Mouse (Mus musculus) gastrocnemius, postnatal 10 days (tissue): ENCODE results near the gene Lgals2. TPM values are rescaled to one million over a fixed set of nuclear protein-coding genes. Genes with fewer than 3 reads are reported as not detected.
"Not testable (repeated sequence)": the region's sequence is repeated elsewhere in the genome, so short reads cannot be mapped to it uniquely, and the experiment has no call there.

Source experiments
- DNase-seq: peaks from one replicate; pipeline ENCODE4 v3.0.0; 2021; ENCODE audit warnings: mixed read lengths
- long read RNA-seq, 2 experiments: library from polyadenylated mRNA; stranded (forward); transcript quantifications; one replicate each; pipeline ENCODE4 v2.0.0; 2021
- total RNA-seq, 2 experiments: library from RNA; stranded (reverse); gene quantifications; 2 replicates each; pipeline ENCODE4 v1.2.3; 2021

Lgals2 gene
- total RNA-seq: not detected
- long read RNA-seq, experiment 1: 0 reads
- long read RNA-seq, experiment 2: 0 reads

DNA sequence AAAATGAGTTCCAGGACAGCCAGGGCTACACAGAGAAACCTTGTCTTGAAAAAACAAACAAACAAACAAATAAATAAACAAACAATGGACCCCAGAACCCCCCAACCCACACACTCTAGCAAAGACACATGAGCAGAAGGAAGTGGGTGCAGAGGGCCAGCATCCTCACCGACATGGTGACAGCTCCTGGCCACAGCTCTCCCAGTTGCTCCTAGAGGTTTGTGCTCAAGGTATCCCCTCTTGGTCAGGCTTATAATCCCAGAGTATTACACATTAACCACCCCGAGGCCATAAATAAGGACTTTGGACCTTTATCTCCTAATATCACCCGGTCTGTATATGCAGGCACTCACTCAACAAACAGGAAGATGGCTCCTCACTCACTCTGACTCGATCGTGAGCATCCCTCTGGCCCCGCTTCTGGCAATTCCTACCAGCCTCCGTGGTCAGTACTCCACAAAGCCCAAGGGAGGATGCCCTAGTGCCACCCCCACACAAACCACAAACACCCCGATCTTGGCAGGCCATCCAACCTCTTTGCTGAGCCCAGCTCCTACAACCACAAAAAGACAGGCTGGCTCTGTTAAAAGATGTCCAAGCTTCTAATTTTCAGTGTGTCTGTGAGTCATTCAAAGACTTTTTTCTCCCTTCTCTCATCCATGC is at the start of gene Lgals2:
Lgals2 (minus strand) TSS at position 227 of the 663 bp plus-strand sequence.
- no peak for DNase-seq

DNA sequence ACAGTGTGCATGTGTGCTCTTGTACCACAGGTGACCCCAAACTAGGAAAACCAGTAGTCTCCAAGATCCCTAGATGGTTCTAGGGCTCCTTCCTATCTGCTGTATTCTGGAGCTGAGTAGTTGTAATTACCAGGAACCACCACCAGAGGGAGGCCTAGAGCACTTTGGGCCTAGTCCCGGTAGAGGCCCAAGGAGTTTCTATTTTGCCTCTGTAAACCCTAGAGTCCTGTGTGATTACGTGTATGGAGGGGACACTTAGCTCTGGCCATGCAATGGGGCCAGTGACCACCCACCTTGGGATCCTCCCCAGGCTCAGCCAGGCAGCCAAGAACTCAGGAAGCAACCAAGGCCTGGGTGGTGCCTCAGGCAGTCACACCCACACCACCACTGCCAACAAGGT is 47.9 kb upstream of the Lgals2 start:
- DNase-seq: peak; percentile 87

DNA sequence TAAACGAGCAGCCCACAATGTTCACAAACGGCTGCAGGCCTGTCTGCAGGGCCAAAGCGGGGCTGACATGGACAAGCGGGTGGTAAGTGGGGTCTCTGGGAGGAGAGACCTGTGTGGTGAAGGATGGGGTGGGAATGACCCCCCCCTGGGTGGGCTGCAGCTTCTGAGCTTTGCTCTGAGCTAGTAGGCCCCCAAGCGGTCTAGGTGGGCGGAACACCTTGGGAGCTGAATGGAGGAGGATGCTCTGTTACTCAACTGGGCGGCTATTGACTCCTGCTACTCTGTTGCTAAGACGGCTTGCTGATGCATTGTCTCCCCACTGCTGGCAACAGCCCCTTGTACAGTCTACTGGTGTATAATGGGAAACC is 46.1 kb upstream of the Lgals2 start:
- no peak for DNase-seq

DNA sequence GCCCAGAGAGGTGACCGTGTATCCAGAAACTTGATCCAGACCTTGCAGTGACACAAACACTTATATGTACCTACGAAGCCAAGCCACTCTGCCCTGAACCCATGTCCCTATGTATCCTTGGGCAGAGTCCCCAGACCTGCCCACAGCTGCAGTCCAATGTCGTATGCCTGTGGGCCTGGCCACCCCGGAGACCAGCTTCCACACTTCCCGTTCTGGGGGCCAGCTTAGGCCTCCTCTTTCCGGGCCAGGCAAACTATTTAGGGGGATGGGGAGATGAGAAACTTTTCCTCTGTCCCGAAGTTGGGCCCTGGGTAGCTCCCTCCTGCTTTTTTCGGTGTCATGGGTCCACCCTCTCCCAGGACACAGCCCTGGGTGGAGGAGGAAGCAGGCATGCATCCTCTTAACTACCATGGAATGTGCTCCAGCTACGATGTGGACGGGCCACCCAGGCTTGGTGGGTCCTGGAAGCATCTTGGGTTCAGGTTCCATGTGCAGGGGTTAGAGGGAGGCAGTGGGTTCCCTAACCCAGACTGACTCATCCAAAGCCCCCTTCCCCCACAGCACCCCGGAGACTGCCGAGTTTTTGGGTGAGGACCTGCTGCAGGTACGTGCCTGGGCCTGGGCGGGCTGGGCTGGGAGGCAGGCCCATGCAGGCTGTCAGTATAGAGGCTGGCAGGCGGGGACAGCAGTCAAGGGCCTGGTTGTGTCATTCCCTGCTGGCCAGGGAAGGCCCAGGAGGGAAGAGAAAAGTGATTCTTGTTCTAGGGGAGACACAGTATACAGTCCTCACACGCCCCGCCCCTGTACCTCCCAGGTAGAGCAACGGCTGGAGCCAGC is 45.5 kb upstream of the Lgals2 start:
- DNase-seq: no peak

DNA sequence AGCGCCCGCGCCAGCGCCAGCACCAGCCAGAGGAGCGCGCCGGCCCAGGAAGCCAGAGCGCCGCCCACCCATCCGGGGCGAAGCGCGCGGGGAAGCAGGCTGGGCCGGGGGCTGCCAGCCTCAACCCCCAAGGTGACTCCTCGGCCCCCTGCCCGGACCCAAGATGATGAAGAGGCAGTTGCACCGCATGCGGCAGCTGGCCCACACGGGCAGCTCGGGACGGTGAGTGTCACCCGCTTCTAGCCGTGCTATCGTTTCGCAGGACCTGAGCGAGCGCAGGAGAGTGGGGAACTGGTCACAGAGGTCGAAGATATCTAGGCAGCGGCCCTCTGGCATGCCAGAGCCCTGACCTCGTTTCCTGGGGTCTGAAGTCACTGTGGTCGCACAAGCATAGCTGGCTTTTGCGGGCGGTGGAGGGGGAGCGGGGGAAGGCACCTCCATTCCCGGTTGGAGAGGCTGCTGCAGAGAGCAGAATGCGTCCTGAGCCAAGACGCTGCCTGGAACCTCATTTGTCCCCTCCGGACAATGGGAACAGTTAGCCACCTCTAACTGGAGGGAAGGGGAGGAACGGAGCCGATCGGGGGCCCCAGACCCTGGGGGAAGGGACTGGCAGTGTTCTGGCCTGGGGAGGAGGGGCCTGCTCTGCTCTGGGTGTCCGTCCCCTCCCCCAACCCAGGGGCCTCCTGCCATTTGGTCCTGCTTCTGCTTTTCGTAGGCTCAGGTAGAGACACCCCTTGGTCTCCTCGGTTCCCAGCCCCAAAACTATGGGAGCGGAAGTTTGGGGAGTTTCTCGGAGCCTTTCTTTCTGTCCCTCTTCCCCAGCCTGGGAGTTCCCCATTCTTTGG is 44.6 kb upstream of the Lgals2 start, which contains the start of gene Sh3bp1:
Sh3bp1 (plus strand) TSS at position 29 of the 845 bp plus-strand sequence.
- DNase-seq: peak; percentile 75

DNA sequence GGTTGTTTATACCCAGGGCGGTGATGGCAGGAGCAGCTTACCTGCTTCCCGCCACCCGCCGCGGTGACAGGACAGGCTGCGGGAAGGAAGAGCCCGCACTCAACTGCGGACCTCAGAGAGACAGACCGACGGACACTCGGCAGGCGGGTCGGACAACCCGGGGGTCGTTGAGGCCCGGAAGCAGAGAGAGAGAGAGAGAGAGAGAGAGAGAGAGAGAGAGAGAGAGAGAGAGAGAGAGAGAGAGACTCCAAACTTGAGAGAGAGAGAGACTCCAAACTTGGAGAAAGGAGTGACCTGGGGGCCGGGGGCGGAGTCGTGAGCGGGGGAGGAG is 44.0 kb upstream of the Lgals2 start, which contains the start of gene Gm49510:
Gm49510 (plus strand) TSS at position 259 of the 331 bp plus-strand sequence.
- DNase-seq: no peak

DNA sequence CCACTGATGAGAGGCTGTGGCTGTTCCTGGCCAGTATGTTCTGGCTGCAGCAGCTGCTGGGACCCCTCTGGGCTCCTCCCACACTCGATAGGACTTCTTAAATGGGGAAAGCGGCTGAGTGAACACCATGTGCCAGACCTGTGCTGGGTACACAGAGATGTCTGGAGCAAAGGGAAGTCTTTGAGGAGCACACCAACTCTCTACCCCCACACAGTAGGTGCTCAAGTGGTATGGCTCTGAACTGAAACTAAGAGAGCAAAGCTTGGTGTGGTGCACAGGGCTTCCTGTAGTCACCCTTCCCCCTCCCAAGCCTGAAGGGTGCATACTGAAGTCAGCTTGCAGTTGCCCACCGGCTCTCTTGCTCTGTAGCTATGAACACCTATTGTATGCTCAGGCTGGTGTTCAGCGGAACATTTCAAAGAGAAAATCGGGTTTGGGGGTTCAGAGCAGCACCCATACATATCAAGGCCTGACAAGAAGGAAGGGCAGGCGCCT is 43.2 kb upstream of the Lgals2 start:
- DNase-seq: no peak

DNA sequence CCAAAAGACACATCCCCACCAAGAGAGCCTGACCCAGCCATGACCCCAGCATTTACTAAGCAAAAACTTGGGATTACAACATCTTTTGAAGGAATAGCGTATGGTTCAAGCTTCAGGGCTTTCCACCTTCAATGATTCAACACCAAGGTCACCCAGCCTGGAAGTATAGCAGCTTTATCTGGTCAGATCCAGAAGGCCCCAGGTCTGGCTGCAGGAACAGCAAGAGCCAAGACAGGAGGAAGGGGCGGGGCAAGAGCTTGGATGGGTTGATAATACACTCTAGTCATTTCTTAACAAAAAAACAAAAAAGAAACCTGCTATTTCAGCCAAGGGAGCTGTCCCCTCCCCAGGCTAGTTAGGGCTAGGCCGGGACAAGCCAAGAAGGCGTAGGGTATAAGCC is 42.2 kb upstream of the Lgals2 start:
- no peak for DNase-seq

DNA sequence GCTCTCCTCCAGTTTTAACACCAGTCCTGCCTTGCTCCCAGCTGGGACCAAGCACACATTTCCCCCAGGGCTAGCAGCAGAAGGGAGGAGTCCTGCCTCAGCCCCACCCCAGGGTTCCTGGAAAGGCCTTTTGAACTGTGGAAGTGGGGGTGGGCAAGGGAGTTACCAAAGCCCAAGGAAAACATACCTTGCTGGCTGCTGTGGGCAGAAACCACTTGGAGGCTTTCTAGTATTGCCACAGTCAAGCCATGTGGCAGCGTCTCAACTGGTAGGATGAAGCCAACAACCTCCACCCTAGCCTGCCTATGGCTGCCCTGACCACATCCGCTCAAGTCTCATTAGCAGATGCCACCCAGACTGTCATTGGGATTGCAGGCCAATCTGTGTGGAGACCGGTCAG is 40.8 kb upstream of the Lgals2 start:
- no peak for DNase-seq

DNA sequence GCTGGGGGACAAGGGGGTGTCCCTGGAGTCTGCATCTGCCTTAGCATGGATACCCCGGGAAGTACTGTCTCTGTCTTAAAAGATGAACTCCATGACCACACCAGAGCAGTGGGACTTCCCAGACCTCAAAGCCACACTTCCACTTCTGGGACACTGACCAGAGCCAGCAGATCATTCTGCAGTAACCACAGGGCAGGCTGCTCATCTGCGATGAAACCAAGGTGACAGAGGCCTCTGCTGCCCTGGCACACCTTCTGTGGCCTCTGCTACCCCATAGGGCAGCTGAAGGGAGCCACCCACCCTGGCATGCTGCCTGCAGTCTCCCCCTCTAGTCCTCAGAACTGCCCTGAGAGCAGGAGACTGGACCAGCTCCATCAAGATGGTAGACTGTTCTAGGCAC is 40.4 kb upstream of the Lgals2 start:
- DNase-seq: no peak

DNA sequence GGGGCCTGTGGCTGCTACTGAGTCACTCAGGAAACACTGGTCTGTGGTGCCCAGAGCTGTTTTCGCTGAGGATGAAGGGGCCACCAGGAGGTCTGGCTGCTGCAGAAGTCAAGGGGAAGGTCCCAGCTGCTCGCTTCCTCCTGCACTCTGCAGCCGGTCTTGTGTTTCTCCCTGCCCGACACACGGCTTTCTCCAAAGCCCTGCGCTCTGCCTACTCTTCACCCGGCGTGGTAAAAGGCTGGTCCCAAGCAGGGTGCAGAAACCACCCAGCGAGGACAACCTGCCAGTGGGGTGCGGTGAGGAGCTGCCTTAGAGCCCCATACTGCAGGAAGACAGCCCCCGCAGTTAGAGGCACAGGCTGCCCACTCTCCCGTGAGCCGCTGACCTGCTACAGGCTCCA is 39.4 kb upstream of the Lgals2 start:
- DNase-seq: no peak

DNA sequence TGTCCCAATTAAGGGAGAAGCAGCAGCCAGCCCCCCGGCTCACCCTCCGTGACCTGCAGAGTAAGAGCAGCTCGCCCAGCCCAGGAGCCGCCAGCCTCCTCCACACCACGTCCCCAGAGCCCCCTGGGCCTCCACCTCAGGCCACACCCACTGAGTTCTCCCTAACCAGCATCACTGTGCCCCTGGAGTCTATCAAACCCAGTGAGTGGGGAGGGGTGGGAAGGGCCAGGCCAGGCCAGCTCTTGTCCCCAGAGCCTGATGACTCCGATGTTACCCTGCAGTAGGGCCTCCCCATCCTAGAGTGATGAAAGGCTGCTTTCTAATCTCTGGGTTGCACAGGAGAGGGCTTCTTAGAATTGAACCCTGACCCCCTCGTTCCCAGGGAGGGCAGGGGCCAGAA is 37.1 kb upstream of the Lgals2 start:
- no peak for DNase-seq

DNA sequence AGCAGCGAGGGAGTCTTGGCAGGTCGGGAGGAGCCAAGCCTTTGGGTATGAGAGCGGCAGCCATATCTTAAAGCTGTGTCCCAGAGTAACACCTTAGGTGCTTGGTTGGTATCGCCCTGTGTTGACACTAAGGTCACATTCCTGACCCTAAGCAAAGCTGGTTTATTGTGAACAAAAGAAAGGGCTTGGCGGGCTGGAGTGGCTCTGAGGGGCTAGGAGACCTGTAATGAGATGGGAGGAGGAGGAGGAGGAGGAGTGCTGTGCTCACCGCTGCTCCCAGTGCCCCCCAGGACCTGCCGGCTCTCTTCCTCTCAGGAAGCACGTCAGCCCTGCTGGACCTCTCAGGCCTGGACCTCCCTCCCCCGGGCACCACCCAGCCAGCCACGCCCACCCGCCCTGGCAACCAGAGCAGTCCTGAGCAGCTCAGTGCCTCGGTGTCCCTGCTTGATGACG is 34.1 kb upstream of the Lgals2 start:
- no peak for DNase-seq

DNA sequence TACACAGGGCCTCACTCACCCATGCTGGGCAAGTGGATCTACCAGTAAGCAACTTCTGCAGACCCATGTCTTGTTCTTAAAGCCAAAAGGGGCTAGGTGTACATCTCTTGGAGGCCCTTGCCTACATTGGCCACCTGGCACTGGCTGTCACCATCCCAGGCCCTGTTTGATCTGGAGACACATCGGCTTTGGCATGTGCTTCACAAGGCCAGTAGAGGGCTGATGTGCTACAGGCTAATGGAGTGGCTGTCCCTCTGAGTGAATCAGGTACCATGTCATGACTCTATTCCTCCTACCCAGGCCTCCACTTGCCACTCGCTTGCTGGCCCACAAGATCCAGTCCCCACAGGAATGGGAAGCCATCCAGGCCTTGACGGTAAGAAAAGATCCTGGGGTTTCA is 26.5 kb upstream of the Lgals2 start:
- no peak for DNase-seq

DNA sequence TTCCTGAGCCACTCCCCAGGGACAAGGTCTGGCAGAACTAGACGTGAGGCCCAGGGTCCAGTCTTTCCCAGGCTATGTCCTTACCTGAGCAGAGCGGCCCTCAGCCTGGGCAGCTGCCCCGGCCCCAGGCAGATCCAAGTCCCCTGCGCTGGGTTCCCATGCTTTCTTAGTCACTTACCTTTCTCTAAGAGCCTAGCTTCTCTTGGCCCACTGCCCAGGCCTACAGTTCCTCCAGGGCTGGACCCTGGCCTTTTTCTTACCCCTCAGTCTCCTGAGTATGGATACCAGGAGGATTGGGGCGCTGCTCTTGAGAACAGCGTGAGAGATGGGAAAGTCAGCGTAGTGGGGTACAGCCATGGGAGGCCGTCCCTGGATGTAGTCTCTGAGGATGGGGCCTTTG is 25.1 kb upstream of the Lgals2 start:
- no peak for DNase-seq

DNA sequence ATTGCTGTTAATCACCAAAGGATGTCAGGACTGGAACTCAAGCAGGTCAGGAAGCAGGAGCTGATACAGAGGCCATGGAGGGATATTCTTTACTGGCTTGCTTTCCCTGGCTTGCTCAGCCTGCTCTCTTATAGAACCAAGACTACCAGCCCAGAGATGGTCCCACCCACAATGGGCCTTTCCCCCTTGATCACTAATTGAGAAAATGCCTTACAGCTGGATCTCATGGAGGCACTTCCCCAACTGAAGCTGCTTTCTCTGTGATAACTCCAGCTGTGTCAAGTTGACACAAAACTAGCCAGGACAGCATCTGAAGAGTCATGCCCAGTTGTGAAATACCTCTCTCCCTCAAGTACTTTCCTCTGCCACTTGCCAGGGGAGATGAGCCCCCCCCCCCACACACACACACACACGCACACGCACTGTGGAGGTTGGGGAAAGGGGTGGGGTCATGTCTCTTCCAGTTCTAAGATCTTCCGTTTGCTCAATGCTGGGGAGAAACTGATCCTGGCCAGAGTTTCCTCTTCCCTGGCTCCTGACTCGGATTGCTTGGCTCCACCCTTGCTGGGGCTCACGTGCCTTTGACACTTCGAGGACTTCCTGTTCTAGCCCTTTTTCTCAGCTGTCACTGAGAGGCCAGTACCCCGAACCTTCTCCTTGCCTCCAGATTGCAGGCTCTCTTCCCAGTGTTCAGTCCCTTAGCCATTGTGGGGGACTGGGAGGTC is 23.6 kb upstream of the Lgals2 start:
- DNase-seq: not testable (repeated sequence)

DNA sequence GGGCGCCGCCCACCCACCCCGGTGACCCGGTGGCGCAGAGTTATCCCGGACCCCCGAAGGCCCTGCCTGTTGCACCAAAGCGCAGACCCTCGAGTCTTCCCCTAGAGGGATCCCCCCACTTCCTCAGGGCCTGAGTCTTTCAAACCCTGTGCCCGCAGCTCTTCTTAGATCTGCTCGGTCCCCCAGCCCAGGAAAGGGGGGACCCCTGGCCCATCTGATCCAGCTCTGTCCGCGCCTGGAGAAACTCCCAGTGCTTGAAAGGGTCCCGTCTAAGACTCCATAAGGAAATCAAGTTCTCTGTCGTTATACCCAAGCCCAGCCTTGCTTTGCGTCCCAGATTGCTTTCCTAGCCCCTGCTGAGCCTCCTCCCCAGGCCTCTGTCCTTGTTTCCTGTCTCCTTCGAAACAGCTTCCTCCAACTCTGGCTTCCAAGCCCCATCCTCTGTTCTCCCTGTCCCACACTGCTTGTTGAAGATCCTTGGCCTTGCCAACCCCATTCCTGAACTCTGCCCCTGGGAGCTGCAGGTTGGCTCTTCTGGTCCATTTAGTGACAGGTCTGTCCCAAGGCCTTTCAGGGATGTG is 22.6 kb upstream of the Lgals2 start:
- DNase-seq: no peak

DNA sequence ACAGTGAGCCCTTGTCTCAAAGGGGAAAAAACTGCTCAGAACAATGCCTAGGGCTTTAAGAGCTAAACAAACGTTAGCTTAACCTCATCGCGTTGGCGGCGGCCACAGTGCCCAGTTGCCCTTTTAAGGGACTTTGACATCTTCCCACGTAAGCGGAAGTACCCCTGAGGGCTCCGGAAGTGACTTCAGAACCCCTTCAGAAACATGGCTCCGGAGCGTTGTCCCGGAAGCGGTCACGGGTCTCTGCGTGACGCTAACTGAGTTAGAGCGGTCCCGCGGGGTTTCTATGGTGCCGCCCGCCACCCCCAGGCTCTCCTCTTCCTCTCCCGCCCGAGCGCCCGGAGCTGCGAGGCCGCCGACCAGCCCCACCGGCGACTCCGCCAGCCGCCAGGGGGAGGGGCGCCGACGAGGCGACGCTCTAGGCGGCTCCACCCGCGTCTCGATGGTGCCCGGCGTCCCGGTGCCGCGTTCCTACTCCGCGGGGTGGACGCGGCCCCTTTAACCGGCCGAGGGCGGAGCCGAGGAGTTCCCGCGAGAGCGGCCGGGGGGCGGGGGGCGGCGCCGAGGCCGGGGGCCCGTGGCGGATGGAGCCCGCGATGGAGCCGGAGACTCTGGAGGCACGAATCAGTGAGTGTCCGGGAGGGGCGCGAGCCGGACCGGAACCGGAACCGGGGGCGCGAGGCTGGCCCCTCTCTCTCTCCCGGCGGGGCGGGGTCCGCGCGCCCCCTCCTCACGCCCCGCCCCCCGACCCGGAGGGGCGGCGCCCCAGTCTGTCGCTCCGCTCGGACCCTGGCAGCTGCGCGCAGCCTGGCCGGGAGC is 21.9 kb upstream of the Lgals2 start, which contains the start of gene Gga1:
Gga1 (plus strand) TSS at position 200 of the 819 bp plus-strand sequence.
- DNase-seq: peak; percentile 86

DNA sequence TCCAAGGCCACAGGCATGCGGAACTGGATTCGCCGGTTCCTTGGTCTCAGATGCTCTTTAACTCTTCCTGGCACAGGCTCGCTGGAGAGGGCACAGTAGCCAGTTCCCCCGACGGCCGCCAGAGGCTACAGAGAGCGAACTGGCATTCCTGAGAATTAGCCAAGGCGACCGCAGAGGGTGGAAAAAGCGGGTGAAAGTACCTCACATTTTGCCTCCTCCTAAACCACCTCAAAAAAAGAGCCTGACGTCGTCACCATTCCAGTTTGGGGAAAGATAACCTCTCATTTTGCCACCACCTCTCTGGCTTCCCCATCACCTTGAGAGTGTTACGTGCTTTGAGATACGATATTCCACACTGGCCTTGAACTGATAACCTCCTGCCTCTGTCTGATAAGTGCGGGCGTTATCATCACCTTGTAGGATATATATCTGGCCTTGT is 20.9 kb upstream of the Lgals2 start:
- peak; percentile 82 for DNase-seq

DNA sequence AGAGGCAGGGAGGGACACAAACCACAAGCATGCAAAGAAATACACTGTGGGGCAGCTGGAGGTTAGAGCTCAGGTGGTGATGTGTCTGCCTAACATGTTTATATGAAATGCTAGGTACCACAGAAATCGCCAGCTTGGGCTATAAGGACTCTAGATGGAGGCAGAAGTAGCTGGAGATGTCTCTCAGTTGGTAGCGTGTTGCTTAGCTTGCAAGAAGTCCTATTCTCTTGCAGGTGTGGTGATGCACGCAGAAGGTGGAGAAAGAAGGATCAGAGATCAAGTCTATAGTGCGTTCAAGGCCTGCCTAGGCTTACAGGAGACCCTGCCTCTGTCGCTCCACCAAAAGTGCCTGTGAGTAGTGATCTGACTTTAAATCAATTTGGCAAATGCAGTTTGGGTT is 20.2 kb upstream of the Lgals2 start:
- no peak for DNase-seq
